Mouse (Mus musculus): Measurements from ENCODE around the gene Zdhhc17.

Zdhhc17 gene

DNA sequence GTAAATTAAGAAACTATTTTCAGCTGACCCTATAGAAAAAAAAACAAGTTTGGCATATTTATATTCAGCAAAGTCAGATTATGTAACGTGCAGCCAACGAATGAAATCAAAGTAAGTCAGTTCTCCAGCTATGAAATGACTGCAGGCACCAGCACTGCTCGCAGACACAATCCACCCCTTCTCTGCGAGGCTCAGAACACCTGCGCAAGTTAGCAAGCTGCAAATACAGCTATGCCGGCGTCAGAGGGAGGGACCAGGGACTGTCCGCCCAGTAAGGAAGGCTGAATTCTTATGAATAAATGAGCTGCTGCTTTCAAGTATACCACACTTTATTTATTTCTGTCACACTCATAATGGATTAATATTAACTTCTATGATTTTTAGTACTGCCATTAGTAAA lies 50.2 kb downstream of the Zdhhc17 start:
- in situ Hi-C loops (cut with MboI): no loop called here

DNA sequence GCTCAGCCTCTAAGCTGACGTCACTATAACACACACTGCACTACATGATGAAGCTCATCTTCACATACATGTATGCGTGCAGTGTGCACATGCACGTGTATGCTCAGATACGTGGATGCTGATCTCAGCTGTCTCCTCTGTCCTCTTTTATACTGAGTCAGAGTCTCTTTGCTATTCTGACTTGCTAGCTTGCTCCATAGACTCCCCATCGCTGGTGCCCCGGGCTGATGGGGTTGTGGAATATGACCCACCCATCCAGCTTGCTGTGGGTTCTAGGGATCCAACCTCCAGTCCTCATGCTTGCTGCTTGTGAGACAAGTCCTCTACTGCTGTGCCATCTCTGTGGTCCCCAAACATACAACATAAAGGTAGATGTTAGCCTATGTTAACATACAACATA lies 51.1 kb downstream of the Zdhhc17 start:
- in situ Hi-C loops (cut with MboI): no loop called here

DNA sequence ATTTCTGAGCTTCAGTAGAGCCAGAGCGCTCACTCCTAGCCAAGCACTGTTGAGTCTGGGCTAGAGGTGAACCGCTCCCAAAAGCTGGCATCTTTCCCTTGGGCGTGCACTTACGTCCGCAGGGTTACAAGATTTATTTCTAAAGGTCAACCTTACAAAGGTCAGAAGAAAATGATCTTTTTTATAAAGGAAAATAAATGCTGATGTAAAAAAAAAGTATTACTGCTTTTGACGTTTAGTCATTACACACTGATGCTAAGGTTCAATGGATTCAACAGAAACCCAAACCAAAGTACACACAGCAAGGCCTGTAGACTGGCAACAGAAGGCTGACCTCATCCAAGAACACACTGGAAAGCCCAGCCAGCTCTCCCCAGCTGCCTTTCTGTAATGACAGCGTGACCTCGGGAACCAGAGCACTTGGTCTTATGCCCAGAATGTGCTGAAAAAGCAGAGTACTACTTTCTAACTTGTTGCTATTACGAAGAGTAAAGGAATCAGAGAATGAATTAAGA lies 56.9 kb downstream of the Zdhhc17 start:
- in situ Hi-C loops (cut with MboI): no loop called here

- in situ Hi-C loops (cut with MboI): no loop called here
Observed at GRCm38 (mm10) chr10:110952271-110952670, 57.7 kb downstream of the Zdhhc17 start.

- in situ Hi-C loops (cut with MboI): no loop called here
Observed at GRCm38 (mm10) chr10:110951748-110952147, 58.2 kb downstream of the Zdhhc17 start.

- in situ Hi-C loops (cut with MboI): no loop called here
Observed at GRCm38 (mm10) chr10:110951112-110951511, 58.8 kb downstream of the Zdhhc17 start.

- in situ Hi-C loops (cut with MboI): no loop called here
Observed at GRCm38 (mm10) chr10:110947574-110947973, 62.4 kb downstream of the Zdhhc17 start.

GRCm38 (mm10) chr10:110945966-110946365 lies 64.0 kb downstream of the Zdhhc17 start:
- in situ Hi-C loops (cut with MboI): no loop called here

DNA sequence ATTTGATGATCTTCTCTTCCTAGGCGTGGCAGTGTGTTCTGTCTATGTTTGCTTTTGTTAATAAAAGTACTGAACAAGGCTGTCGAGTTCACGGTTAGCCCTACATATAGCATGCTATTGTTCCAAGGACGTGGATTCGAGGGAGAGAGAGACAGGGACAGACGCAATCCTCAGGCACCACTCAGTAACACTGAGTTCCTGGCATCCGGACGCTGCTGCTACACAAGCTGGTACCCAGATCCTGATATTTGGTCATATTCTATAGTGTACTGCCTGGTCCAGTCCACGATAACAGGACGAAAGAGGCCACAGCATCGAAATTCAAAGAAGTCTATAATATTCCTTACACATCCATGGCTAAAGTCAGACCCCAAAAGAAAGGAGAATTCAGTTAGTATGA lies 65.8 kb downstream of the Zdhhc17 start:
- in situ Hi-C loops (cut with MboI): no loop called here

DNA sequence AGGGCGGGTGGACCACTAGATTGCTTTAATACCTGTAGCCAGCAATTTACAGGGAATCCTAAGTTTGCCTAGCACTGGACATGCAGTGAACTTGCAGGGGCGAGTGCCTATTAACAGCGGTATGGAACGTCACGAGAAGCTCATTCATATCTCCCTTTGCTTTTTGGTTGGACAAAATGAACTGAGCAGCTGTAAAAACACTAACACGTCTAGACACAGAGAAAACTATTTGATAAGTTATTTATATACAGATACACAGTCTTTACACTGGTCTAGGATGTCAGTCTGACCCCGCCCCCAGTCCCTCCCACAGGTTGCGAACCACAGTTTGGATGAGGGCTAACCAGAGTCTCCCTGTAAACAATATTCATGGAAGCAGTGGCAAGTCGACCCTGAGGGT lies 67.1 kb downstream of the Zdhhc17 start:
- in situ Hi-C loops (cut with MboI): no loop called here

- in situ Hi-C loops (cut with MboI): no loop called here
Observed at GRCm38 (mm10) chr10:110941968-110942367, 68.0 kb downstream of the Zdhhc17 start.

DNA sequence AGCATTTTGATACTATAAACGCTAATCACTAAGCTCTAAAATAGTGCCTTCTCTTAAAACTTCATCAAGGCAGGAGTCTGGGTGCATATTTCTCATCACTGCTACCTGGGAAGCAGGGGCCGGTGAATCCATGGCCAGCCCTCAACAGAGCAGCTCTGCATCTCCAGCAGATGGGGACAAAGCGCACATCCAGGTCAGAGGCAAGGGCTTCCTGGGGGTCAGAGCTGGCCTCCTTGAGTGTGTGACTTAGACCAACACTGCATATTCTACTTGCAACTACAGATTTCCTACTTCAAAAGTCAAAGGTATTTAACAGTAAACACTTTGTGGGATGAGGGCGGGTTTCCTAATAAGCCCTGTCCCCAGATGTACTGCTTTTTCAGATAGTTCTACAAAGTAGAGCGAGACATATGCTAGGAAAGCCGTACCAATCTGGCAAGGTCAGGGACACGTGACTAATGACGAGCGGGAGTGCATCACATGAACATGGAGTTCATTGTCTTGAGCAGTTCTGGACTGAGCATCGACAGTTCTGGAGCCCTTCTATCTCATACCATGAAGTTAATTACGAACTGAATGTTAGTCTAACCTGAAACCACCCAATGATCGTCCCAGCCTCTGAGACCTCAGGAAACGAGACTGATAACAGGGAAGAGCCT lies 69.1 kb downstream of the Zdhhc17 start:
- in situ Hi-C loops (cut with MboI): no loop called here

DNA sequence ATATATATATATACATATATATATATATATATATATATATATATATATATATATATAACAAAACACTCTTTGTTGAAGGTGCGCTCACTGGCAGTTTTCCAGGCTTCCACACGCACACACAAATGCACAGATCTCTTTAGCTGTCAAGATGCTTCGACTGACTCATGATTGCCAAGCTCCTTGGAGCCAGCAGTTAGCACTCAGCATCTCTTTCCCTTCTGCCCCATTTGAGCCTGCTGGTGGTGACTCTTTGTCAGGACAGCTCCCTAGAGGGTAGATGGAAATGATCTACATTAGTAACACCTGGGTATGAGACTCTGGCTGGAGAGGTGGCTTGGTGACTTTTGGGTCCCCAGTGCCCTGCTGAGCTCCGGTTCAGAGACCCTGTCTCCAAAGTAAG lies 70.2 kb downstream of the Zdhhc17 start:
- in situ Hi-C loops (cut with MboI): no loop called here

DNA sequence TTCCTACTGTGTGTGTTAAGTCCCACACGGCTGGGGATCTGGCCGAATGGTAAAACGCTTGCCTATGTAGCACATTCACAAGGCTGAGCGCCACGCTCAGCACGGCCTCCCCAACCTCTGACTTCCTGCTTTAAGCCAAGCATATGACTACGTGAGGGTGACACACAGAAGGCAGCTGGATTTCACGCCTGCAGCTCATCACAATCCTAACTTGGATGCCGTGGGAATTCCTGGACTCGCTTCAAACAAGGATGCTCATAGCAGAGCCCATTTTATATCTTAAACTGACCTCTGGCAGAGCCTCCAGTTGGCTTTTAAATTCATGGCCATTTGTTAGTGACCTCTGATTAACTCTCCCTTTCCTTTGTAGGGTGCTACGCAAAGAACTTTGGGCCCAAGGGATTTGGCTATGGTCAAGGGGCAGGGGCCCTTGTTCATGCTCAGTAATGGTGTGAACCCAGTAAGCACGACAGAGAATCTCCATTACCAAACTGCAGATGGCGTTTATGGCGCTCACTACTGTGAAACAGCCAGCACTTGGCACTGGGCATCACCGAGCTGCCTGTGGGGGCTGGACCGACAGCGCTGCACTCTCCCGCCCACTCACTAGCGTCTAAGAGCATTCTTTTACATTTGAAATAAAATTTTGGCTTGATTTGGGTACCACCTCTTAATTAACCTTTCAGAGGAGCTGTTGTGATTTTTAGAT lies 70.9 kb downstream of the Zdhhc17 start:
- in situ Hi-C loops (cut with MboI): no loop called here

DNA sequence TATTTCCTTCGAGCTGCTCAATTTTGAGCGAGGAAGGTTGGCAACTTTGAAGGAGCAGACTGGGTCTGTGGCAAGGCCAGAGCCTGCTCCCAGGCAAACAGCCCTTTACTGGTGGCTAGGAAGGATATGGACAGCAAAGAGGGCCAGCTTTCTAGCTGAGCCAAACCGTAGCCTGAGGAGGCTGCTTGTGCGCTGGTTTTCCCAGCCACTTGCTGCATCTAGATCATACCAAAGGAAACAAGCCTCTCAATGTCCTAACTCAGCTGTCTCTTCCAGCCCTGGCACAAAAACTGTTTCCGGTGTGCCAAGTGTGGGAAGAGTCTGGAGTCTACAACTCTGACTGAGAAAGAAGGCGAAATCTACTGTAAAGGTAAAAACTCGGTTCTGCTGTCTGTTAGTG lies 71.6 kb downstream of the Zdhhc17 start:
- in situ Hi-C loops (cut with MboI): no loop called here

DNA sequence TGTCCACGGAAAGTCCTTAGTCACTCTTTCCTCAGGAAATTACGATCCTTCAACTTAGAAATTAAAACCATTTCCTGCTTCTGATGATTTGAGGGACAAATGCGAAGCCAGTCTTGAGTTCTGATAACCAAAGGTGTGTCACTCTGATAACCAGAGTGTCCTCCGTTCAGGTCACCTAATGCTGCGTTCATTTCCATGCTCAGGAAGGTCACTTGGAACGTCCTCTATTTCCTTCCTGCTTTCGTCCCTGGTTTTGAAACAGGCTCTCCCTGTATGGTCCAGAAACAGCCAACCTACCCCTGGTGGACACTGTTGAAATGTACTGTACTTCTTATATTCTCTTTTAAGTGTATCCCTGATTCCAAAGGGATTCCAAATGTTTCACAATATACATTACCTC lies 74.3 kb downstream of the Zdhhc17 start:
- in situ Hi-C loops (cut with MboI): no loop called here

GRCm38 (mm10) chr10:110935081-110935480 lies 74.9 kb downstream of the Zdhhc17 start:
- in situ Hi-C loops (cut with MboI): no loop called here

GRCm38 (mm10) chr10:110933584-110933983 lies 76.4 kb downstream of the Zdhhc17 start:
- in situ Hi-C loops (cut with MboI): no loop called here

DNA sequence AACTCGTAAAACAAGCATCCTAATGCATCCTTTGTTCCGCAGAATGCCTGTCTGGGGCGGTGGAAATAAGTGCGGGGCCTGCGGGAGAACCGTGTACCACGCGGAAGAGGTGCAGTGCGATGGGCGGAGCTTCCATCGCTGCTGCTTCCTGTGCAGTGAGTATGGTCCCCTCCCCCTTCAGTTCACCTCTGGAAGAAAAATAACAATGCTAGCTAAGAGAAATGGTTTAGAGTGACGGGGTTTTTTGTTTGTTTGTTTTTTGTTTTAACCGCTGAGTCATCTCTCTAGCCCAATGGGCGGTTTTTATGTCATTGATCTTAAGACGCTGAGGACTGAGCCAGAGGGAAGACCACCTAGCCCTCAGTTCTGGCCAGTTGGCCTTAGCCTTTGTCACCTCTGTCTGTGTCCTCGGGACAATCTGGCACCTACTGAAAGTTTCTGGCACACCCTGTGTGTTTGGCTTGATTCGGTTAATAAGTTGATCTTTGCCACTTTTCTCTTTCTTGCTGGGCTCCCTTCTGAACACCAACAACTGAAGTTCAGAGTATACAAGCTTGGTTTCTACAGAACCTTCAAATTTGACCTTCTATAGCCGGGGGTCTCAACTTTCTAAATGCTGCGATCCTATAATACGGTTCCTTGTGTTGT lies 77.9 kb downstream of the Zdhhc17 start:
- in situ Hi-C loops (cut with MboI): no loop called here

- in situ Hi-C loops (cut with MboI): no loop called here
Observed at GRCm38 (mm10) chr10:110931161-110931912, 78.6 kb downstream of the Zdhhc17 start.

DNA sequence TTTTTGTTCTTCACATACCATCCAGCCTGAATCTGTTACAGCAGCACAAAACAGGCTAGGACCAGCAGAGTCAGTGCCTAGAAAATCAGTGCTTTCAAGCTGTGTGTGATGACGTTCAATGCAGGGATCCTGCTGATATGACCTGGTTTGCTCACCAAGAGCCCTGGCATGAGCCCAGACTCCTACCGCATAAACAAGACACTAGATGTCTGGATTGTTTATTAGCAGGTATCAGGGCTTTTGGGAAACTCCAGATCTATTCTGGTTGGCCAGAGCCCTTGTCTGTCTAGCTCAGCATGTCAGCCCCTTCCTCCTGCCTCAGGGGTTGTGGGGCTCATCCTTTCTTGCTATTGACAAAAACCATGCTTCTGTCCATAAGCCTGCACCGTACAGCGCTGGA lies 80.2 kb downstream of the Zdhhc17 start:
- in situ Hi-C loops (cut with MboI): no loop called here

DNA sequence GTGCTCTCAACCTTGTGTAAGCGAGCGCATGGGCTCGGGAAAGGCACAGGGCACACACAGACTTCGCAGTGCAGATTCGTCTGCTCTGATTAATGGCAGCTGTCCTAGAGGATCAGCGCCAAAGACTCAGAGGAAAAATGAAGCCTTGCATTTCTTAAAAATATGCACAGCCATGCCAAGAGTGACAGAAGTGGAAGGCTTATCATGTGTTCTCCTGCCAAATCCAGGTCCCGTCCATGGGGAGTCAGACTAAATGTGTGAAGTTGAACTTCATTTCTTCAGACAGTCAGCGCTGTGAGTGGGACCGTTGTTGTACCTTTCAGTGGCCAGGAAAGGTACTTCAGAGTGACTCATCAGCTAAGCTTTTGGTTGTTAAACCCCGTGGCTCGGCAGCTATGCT lies 82.4 kb downstream of the Zdhhc17 start:
- in situ Hi-C loops (cut with MboI): no loop called here

Measured in mature B cell (primary cell).